Mouse (Mus musculus): ENCODE measurements at regions not wholly inside any gene's neighbourhood (a gene's known extent, or its start where the extent isn't known, plus 50 kb on each side); places are given as distances from the start of the nearest gene placed in this dataset.

GRCm38 (mm10) chr4:82153604-82154003 is 551.9 kb downstream of the Nfib start:
- no peaks in the 10 kb centered on the region for H3K79me3 ChIP-seq (ENCODE audit: low read depth)
- TF ChIP-seq MYOG (IDR thresholded peaks at IDR 0.05; ENCODE audit: control insufficient read depth, extremely low read depth, insufficient read length) (no peak), MYOD1 (IDR thresholded peaks at IDR 0.05; ENCODE audit: control insufficient read depth, insufficient read length, low read depth) (no peak), FOSL1 (IDR thresholded peaks at IDR 0.05; ENCODE audit: insufficient read depth, low read length, poor library complexity, severe bottlenecking) (no peak), CTCF (IDR thresholded peaks at IDR 0.05; ENCODE audit: control insufficient read depth, insufficient read depth, insufficient read length) (no peak), CEBPB (IDR thresholded peaks at IDR 0.05; ENCODE audit: low read depth) (no peak), MAX (IDR thresholded peaks at IDR 0.05) (no peak), USF1 (IDR thresholded peaks at IDR 0.05; ENCODE audit: low read depth) (no peak)
- no peak overlapping the region for H3ac ChIP-seq (ENCODE audit: control insufficient read depth, insufficient read length, low read depth)
- H3K27me3 ChIP-seq (ENCODE audit: control insufficient read depth, insufficient read depth, insufficient read length): no peaks in the 10 kb centered on the region
- no peak overlapping the region for H3K4me3 ChIP-seq (ENCODE audit: insufficient read depth, poor library complexity, severe bottlenecking)
- H3K79me2 ChIP-seq (ENCODE audit: control insufficient read depth, insufficient read depth): no peaks in the 10 kb centered on the region
- no peaks in the 10 kb centered on the region for H3K36me3 ChIP-seq (ENCODE audit: control insufficient read depth, insufficient read depth)

- Histone ChIP-seq H3K79me2 (ENCODE audit: control insufficient read depth, insufficient read depth) (no peaks in the 10 kb centered on the region), H3K27me3 (ENCODE audit: control insufficient read depth, insufficient read depth, insufficient read length) (no peaks in the 10 kb centered on the region), H3ac (ENCODE audit: control insufficient read depth, insufficient read length, low read depth) (no peak overlapping the region), H3K79me3 (ENCODE audit: low read depth) (no peaks in the 10 kb centered on the region), H3K36me3 (ENCODE audit: control insufficient read depth, insufficient read depth) (no peaks in the 10 kb centered on the region), H3K4me3 (ENCODE audit: insufficient read depth, poor library complexity, severe bottlenecking) (no peak overlapping the region)
- TF ChIP-seq USF1 (IDR thresholded peaks at IDR 0.05; ENCODE audit: low read depth) (no peak), CEBPB (IDR thresholded peaks at IDR 0.05; ENCODE audit: low read depth) (no peak), MAX (IDR thresholded peaks at IDR 0.05) (no peak), CTCF (IDR thresholded peaks at IDR 0.05; ENCODE audit: control insufficient read depth, insufficient read depth, insufficient read length) (no peak), FOSL1 (IDR thresholded peaks at IDR 0.05; ENCODE audit: insufficient read depth, low read length, poor library complexity, severe bottlenecking) (no peak), MYOG (IDR thresholded peaks at IDR 0.05; ENCODE audit: control insufficient read depth, extremely low read depth, insufficient read length) (no peak), MYOD1 (IDR thresholded peaks at IDR 0.05; ENCODE audit: control insufficient read depth, insufficient read length, low read depth) (no peak)
Observed at GRCm38 (mm10) chr4:82149957-82150356, 555.6 kb downstream of the Nfib start.

DNA sequence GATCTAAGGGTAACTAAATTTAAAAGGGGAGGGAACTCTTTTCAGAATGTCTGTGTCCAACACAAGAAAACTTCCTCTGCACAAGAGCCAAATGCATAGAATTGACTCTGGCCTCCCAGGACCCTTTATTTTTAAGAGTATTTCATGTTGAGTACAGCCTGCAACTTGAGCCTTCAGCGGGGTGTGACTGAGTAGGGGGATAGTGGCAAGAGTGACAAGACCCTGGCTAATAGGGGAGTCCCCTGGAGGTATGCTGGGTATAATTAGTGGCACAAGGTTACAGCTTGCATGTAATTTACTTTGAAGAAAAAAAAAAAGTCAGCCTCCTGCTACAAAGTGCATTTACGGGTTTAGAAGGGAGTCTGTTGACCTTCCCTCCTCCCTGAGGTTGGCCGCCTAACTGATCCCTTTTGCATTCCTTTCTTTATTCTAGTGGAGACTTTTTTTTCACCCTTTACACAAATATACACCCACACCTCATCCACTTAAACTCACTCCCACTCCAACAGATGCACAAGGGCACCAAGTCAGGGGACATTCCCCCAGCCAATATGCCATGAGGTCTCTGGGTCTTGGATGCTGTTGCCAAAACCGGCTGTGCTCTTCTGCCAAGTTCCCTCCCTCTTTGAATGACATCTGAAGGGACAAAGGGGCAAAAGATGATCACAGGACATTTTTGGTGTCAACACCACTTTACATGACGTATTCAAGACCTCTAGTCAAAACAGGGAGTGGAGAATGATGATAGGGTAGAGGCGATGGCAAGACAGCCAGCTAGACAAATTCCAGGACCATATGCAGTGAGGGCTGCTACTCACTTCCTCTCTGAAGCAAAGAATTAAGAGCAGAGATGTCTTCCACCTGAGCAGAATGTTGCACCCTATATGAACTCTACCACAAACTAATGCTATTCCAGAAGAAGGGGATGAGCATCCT is 557.2 kb downstream of the Nfib start:
- Histone ChIP-seq H3K79me2 (ENCODE audit: control insufficient read depth, insufficient read depth) (no peaks in the 10 kb centered on the region), H3K4me3 (ENCODE audit: insufficient read depth, poor library complexity, severe bottlenecking) (no peak overlapping the region), H3K36me3 (ENCODE audit: control insufficient read depth, insufficient read depth) (no peaks in the 10 kb centered on the region), H3ac (ENCODE audit: control insufficient read depth, insufficient read length, low read depth) (no peak overlapping the region), H3K79me3 (ENCODE audit: low read depth) (no peaks in the 10 kb centered on the region), H3K27me3 (ENCODE audit: control insufficient read depth, insufficient read depth, insufficient read length) (no peaks in the 10 kb centered on the region)
- TF ChIP-seq USF1 (IDR thresholded peaks at IDR 0.05; ENCODE audit: low read depth): no peak
- TF ChIP-seq CTCF (IDR thresholded peaks at IDR 0.05; ENCODE audit: control insufficient read depth, insufficient read depth, insufficient read length): no peak
- no peak for TF ChIP-seq CEBPB (IDR thresholded peaks at IDR 0.05; ENCODE audit: low read depth)
- no peak for TF ChIP-seq MYOD1 (IDR thresholded peaks at IDR 0.05; ENCODE audit: control insufficient read depth, insufficient read length, low read depth)
- TF ChIP-seq FOSL1 (IDR thresholded peaks at IDR 0.05; ENCODE audit: insufficient read depth, low read length, poor library complexity, severe bottlenecking): no peak
- no peak for TF ChIP-seq MAX (IDR thresholded peaks at IDR 0.05)
- TF ChIP-seq MYOG (IDR thresholded peaks at IDR 0.05; ENCODE audit: control insufficient read depth, extremely low read depth, insufficient read length): no peak

- H3K4me3 ChIP-seq (ENCODE audit: insufficient read depth, poor library complexity, severe bottlenecking): no peak overlapping the region
- H3ac ChIP-seq (ENCODE audit: control insufficient read depth, insufficient read length, low read depth): no peak overlapping the region
Observed at GRCm38 (mm10) chr4:82142391-82142790, 563.2 kb downstream of the Nfib start.

DNA sequence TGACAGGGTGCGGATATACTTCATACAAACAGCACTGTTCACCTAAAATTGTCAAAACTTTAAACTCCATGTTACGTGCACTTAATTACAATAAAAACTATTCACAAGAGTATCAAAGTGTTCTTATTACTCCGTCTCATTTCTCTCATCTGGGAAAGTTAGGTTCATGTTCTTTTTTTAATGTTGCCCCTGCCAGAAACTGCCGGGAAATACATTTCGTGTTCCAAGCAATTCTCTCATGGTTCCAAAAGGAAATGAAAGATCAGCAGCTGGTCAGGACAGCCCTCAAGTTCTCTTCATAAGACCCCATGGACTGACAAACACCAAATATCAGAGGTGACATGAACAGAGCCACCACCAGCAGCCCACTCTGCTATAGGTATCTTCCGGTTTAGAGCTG is 565.7 kb downstream of the Nfib start:
- H3K27me3 ChIP-seq (ENCODE audit: control insufficient read depth, insufficient read depth, insufficient read length): no peaks in the 10 kb centered on the region
- H3K36me3 ChIP-seq (ENCODE audit: control insufficient read depth, insufficient read depth): no peaks in the 10 kb centered on the region
- H3K79me3 ChIP-seq (ENCODE audit: low read depth): no peaks in the 10 kb centered on the region
- no peak overlapping the region for H3ac ChIP-seq (ENCODE audit: control insufficient read depth, insufficient read length, low read depth)
- H3K79me2 ChIP-seq (ENCODE audit: control insufficient read depth, insufficient read depth): no peaks in the 10 kb centered on the region
- H3K4me3 ChIP-seq (ENCODE audit: insufficient read depth, poor library complexity, severe bottlenecking): no peak overlapping the region
- TF ChIP-seq FOSL1 (IDR thresholded peaks at IDR 0.05; ENCODE audit: insufficient read depth, low read length, poor library complexity, severe bottlenecking): no peak

More at GRCm38 (mm10) chr4:82142391-82142790, 563.2 kb downstream of the Nfib start:
- no peak for TF ChIP-seq FOSL1 (IDR thresholded peaks at IDR 0.05; ENCODE audit: insufficient read depth, low read length, poor library complexity, severe bottlenecking)
- no peak for TF ChIP-seq MYOG (IDR thresholded peaks at IDR 0.05; ENCODE audit: control insufficient read depth, extremely low read depth, insufficient read length)
- TF ChIP-seq CEBPB (IDR thresholded peaks at IDR 0.05; ENCODE audit: low read depth): no peak
- TF ChIP-seq CTCF (IDR thresholded peaks at IDR 0.05; ENCODE audit: control insufficient read depth, insufficient read depth, insufficient read length): no peak
- no peak for TF ChIP-seq MYOD1 (IDR thresholded peaks at IDR 0.05; ENCODE audit: control insufficient read depth, insufficient read length, low read depth)
- TF ChIP-seq MAX (IDR thresholded peaks at IDR 0.05): no peak
- TF ChIP-seq USF1 (IDR thresholded peaks at IDR 0.05; ENCODE audit: low read depth): no peak
- Histone ChIP-seq H3K27me3 (ENCODE audit: control insufficient read depth, insufficient read depth, insufficient read length) (no peaks in the 10 kb centered on the region), H3K79me2 (ENCODE audit: control insufficient read depth, insufficient read depth) (no peaks in the 10 kb centered on the region), H3K79me3 (ENCODE audit: low read depth) (no peaks in the 10 kb centered on the region), H3K36me3 (ENCODE audit: control insufficient read depth, insufficient read depth) (no peaks in the 10 kb centered on the region)
